Mouse (Mus musculus): ENCODE data around the gene Vasp. TPM values are rescaled to one million over a fixed set of nuclear protein-coding genes. Genes with fewer than 3 reads are reported as not detected.

Vasp gene
- polyA plus RNA-seq, 1 experiment from 2014 or later = 73.8 TPM

DNA sequence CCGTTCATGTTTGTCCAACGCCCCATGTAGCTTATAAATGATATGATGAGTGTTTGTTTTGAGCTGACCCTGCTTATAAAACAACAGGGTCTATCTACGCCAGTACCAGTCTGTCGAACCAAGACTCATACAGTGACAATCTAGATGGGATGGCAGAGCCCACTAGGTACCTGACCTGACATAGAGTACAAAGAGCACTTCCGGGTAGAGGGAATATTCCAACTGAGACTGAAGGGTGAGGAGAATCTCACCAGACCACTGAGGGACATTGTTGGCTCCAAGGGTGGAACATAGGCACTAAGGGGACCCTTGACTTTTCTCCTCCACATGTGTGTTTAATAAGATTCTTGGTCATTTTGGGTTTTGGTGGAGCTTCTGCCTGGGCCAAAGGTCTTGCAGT lies 42.2 kb downstream of the Vasp start:
- WGBS = 36% methylated on average over 5 of the region's 5 CpGs
- Histone ChIP-seq H3K27ac (peak overlapping the region; percentile 99; the same call in 1 of the 2 replicates), H3K4me1 (peaks cover 16% of the 10 kb centered on the region), H3K4me2 (peak overlapping the region; percentile 71), H3K27me3 (no peaks in the 10 kb centered on the region), H3K9me3 (no peaks in the 10 kb centered on the region), H3K9ac (peak overlapping the region; percentile 47; the same call in 1 of the 2 replicates), H3K4me3 (peak overlapping the region; percentile 70), H3K36me3 (peaks cover 14% of the 10 kb centered on the region; the same call in 1 of the 2 replicates)
- ATAC-seq (ENCODE audit: insufficient number of reproducible peaks, low FRiP score, low TSS enrichment, low read depth) = no peak

DNA sequence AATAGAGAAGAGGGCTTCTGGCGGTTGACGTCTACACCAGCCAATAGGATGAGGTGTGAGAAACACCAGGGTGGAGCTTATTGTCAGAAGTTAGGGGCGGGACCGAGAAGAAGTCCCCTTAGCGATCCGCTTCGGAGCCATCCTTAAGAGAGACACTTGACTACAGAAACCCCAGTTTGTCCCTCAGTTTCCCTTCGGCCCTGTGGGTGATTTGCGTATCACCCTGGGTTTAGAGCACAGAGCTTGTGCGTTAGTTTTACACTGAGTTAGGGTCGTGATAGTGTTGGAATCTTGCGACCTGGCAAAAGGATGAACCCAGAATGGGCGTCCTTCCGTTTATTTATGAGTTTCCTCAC lies 42.8 kb downstream of the Vasp start:
- Histone ChIP-seq H3K4me2 (peak overlapping the region; percentile 71), H3K27ac (peak overlapping the region; percentile 99), H3K27me3 (no peaks in the 10 kb centered on the region), H3K9me3 (no peaks in the 10 kb centered on the region), H3K36me3 (peaks cover 14% of the 10 kb centered on the region; the same call in 1 of the 2 replicates), H3K9ac (peak overlapping the region; percentile 47), H3K4me1 (peaks cover 16% of the 10 kb centered on the region), H3K4me3 (peak overlapping the region; percentile 70)
- no peak for ATAC-seq (ENCODE audit: insufficient number of reproducible peaks, low FRiP score, low TSS enrichment, low read depth)
- WGBS = under 1% methylated on average over 14 of the region's 14 CpGs

DNA sequence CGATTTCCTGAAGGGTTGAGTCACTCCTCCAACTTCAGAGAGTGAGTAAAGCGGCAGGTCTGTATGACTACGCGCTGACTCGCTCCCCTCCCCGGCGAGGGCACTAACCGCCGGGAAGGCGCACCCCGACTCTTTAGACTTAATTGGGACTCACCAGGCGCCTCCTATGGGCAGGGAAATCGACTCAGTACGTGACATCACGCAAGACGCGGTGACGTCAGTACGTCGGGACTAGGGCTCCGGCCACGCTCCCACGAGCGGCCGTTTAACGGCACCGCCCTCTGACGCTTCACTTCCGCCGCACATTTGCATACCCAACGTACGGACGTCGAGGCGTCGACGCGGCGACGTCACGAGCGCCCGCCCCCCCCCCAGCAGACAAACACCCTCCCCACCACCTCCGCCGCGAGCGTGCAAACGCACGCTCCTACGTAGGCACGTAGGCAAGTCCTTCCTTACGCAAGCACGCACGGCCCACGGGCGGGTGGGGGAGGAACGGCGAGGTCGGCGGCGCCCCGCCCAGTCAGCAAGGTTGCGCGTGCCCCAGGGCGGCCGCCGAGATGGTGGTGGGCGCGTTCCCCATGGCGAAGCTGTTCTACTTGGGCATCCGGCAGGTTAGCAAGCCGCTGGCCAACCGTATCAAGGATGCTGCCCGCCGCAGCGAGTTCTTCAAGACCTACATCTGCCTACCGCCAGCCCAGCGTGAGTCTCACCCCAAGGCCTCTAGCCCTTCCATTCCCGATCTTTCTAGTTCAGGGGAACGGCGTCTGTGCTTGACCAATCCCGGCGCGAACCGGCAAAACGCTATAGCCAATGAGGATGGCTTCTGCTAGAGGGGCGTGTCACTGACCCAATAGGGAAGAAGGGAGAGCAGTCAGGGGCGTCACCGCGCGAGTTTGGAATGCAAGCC lies 43.5 kb downstream of the Vasp start, which contains the start of gene Opa3:
TSS of gene Opa3 (plus strand) at position 452 of the 910 bp plus-strand sequence.
- H3K36me3 ChIP-seq = peaks cover 14% of the 10 kb centered on the region; the same call in 1 of the 2 replicates
- peak within 1 kb of the TSS; percentile 63 for H3K9ac ChIP-seq
- under 1% methylated on average over 88 of the region's 91 CpGs for WGBS
- ATAC-seq (ENCODE audit: insufficient number of reproducible peaks, low FRiP score, low TSS enrichment, low read depth) = peak; percentile 96
- peak within 1 kb of the TSS; percentile 70 for H3K4me3 ChIP-seq
- H3K27me3 ChIP-seq = no peaks in the 10 kb centered on the region
- H3K4me1 ChIP-seq = peaks cover 16% of the 10 kb centered on the region
- peak within 1 kb of the TSS; percentile 71 for H3K4me2 ChIP-seq
- no peaks in the 10 kb centered on the region for H3K9me3 ChIP-seq
- peak within 1 kb of the TSS; percentile 99 for H3K27ac ChIP-seq

DNA sequence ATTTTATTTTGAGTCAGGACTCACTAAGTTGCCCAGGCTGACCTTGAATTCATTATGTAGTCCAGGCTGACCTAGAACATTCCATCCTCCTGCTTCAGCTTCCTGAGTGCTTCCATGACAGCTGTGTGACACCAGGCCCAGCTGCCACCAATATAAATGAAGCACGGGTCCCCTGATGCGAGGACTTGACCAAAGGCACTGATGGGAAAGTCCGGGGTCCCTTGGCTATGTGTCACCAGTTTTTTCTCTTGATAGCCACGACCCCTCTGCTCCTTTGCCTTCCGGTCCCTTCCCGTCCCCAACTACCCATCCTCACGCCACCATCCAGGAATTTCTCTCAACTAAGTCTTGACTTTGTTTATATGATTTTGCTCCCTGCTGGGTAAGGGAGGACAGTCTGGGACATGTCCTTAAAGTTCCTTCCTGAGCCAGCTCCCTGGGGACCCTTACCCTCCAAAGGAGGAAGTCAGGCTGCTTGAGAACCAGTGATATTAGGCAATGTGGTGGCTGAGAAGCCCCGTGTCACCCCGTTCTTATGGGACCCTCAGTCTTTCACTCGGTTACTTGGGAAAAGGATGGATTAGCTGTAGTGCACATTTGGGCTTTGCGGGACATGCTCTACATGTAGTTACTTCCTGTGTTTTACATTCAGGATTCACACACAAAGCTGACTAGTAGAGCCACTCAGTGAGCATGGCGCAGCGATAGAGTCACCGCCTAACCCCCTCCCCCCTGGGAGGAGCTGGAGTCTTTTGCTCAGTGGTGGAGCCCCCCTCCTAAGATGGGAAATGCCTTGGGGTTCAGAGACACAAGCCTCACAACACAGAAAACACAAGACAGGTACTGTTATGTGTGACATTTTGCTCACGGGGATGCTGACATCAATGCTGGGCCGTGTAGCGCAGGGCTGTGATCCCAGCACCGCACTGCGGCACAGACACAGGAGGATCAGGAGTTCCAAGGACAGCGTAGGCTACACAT lies 44.5 kb downstream of the Vasp start:
- peak overlapping the region; percentile 64 for H3K4me2 ChIP-seq

DNA sequence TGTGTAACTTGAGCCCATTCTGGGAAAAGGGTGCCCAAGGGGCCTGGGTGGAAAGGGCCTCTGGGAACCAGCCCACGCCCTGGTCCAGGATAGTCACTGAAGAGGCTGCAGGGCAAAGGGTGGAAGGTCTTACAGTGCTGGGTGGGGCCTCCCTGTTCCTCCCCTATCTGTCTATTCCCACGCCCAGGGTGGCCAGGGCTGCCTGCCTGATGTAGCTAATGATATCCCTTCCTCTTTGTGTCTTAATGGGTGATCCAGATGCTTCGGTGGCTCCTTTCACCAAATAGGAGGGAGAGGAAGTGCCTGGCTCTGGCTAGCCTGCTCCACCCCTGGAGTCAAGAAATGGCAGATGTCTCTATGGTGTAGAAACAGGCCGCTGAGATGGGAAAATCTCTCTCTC lies 46.7 kb downstream of the Vasp start:
- Histone ChIP-seq H3K4me2 (no peak overlapping the region), H3K9me3 (no peaks in the 10 kb centered on the region), H3K4me3 (no peak overlapping the region), H3K27me3 (no peaks in the 10 kb centered on the region), H3K4me1 (peaks cover 14% of the 10 kb centered on the region), H3K27ac (no peak overlapping the region), H3K36me3 (peaks cover 15% of the 10 kb centered on the region), H3K9ac (0 out of 2 replicates have a peak overlapping the region, but pooled peaks have one; percentile 4)
- no peak for ATAC-seq (ENCODE audit: insufficient number of reproducible peaks, low FRiP score, low TSS enrichment, low read depth)
- WGBS = 70% methylated on average over 4 of the region's 4 CpGs

More for the DNA sequence above, 44.5 kb downstream of the Vasp start:
- Histone ChIP-seq H3K36me3 (peaks cover 23% of the 10 kb centered on the region), H3K9ac (peak overlapping the region; percentile 63), H3K4me1 (peaks cover 15% of the 10 kb centered on the region), H3K9me3 (no peaks in the 10 kb centered on the region), H3K27ac (peak overlapping the region; percentile 93), H3K27me3 (no peaks in the 10 kb centered on the region), H3K4me3 (peak overlapping the region; percentile 70)
- 18% methylated on average over 20 of the region's 20 CpGs for WGBS
- no peak for ATAC-seq (ENCODE audit: insufficient number of reproducible peaks, low FRiP score, low TSS enrichment, low read depth)

DNA sequence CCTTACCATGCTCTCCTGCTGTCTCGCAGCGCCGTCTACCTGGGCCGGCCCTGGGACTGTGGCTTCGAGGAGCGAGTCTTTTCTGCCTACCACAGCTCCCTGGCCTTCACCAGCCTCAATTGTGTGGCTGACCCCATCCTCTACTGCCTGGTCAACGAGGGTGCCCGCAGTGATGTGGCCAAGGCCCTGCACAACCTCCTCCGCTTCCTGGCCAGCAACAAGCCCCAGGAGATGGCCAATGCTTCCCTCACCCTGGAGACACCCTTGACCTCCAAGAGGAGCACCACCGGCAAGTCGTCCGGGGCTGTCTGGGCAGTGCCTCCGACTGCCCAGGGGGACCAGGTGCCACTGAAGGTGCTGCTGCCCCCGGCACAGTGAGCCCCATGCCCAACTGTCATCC lies 48.7 kb downstream of the Vasp start:
- no peaks in the 10 kb centered on the region for H3K9me3 ChIP-seq
- H3K4me1 ChIP-seq = peaks cover 12% of the 10 kb centered on the region

DNA sequence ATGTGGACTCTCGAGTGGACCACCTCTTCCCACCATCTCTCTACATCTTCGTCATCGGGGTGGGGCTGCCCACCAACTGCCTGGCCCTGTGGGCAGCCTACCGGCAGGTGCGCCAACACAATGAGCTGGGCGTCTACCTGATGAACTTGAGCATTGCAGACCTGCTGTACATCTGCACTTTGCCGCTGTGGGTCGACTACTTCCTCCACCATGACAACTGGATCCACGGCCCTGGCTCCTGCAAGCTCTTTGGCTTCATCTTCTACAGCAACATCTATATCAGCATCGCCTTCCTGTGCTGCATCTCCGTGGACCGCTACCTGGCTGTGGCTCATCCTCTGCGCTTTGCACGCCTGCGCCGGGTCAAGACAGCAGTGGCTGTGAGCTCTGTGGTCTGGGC lies 49.4 kb downstream of the Vasp start:
- Histone ChIP-seq H3K4me2 (no peak overlapping the region), H3K27ac (no peak overlapping the region), H3K36me3 (peaks cover 15% of the 10 kb centered on the region), H3K4me3 (no peak overlapping the region), H3K9me3 (no peaks in the 10 kb centered on the region), H3K27me3 (no peaks in the 10 kb centered on the region), H3K9ac (no peak overlapping the region), H3K4me1 (peaks cover 16% of the 10 kb centered on the region)
- 93% methylated on average over 16 of the region's 16 CpGs for WGBS
- ATAC-seq (ENCODE audit: insufficient number of reproducible peaks, low FRiP score, low TSS enrichment, low read depth) = no peak

More for the DNA sequence above, 48.7 kb downstream of the Vasp start:
- Histone ChIP-seq H3K36me3 (peaks cover 15% of the 10 kb centered on the region), H3K27ac (no peak overlapping the region), H3K9ac (no peak overlapping the region), H3K4me3 (no peak overlapping the region), H3K4me2 (no peak overlapping the region), H3K27me3 (no peaks in the 10 kb centered on the region)
- 92% methylated on average over 14 of the region's 14 CpGs for WGBS
- ATAC-seq (ENCODE audit: insufficient number of reproducible peaks, low FRiP score, low TSS enrichment, low read depth) = no peak

DNA sequence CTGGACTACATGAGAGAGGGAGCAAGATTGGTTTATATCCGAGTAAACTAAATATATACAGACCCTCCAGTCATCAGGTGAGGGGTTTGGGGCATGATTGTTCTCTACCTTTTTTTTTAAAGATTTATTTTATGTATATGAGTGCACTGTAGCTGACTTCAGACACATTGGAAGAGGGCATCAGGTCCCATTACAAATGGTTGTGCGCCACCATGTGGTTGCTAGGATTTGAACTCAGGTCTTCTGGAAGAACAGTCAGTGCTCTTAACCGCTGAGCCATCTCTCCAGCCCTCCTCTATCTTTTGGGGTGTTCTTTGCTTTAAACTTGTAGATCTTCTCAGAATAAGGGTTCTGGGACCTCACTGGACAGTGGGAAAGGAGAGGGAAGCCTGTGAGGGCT lies 51.6 kb downstream of the Vasp start:
- peaks cover 15% of the 10 kb centered on the region for H3K36me3 ChIP-seq
- H3K27me3 ChIP-seq = no peaks in the 10 kb centered on the region
- H3K4me3 ChIP-seq = no peak overlapping the region
- H3K4me2 ChIP-seq = no peak overlapping the region
- H3K9ac ChIP-seq = no peak overlapping the region
- peaks cover 20% of the 10 kb centered on the region for H3K4me1 ChIP-seq
- no peaks in the 10 kb centered on the region for H3K9me3 ChIP-seq
- WGBS = 79% methylated on average over 3 of the region's 3 CpGs
- no peak overlapping the region for H3K27ac ChIP-seq
- ATAC-seq (ENCODE audit: insufficient number of reproducible peaks, low FRiP score, low TSS enrichment, low read depth) = no peak

DNA sequence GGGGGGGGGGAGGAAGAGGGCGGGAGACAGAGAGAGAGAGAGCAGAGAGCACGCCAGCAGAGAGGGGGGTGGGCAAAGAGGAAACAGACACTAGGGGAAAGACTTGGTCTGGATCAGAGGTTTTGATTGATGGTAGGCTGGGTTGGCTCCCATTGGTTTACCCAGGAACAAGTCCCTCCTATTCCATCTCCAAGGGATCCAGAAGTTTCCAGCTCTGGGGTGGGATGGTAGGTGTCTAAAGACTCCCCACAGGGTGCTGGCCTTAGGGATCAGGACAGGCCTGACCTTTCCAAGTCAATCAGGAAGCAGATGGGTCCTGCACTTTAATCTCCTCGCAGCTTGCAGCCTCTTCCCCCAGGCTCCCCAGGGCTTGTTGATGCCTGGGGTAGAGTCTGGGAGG lies 53.7 kb downstream of the Vasp start:
- H3K36me3 ChIP-seq = peaks cover 11% of the 10 kb centered on the region; the same call in 1 of the 2 replicates
- H3K4me2 ChIP-seq = no peak overlapping the region
- H3K27me3 ChIP-seq = no peaks in the 10 kb centered on the region
- no peaks in the 10 kb centered on the region for H3K9me3 ChIP-seq
- H3K4me1 ChIP-seq = peaks cover 28% of the 10 kb centered on the region
- H3K27ac ChIP-seq = no peak overlapping the region
- H3K4me3 ChIP-seq = no peak overlapping the region
- no peak overlapping the region for H3K9ac ChIP-seq
- ATAC-seq (ENCODE audit: insufficient number of reproducible peaks, low FRiP score, low TSS enrichment, low read depth) = no peak
- 0% methylated on average over 2 of the region's 3 CpGs for WGBS

DNA sequence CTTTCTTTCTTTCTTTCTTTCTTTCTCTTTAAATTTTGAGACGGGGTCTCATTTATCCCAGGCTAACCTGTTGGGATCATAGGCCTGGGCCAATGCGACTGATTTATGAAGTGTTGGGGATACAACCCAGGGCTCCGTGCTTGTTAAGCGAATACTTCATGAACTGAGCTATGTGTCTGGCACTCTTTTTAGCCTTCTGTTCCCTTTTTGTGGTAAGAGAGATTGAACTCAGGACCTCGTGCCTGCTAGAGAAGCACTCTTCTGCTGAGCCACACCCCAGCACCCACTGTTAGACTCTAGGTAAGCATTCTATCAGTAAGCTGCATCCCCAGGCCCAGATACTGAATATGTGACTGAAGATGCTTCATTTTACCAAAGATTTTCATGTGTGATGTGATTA lies 54.1 kb downstream of the Vasp start:
- no peak overlapping the region for H3K27ac ChIP-seq
- H3K4me2 ChIP-seq = no peak overlapping the region
- H3K27me3 ChIP-seq = no peaks in the 10 kb centered on the region
- no peak for ATAC-seq (ENCODE audit: insufficient number of reproducible peaks, low FRiP score, low TSS enrichment, low read depth)
- no peak overlapping the region for H3K4me3 ChIP-seq
- peaks cover 6% of the 10 kb centered on the region; the same call in 1 of the 2 replicates for H3K36me3 ChIP-seq
- 13% methylated on average over 5 of the region's 5 CpGs for WGBS
- no peaks in the 10 kb centered on the region for H3K9me3 ChIP-seq
- H3K9ac ChIP-seq = no peak overlapping the region
- peaks cover 32% of the 10 kb centered on the region for H3K4me1 ChIP-seq

DNA sequence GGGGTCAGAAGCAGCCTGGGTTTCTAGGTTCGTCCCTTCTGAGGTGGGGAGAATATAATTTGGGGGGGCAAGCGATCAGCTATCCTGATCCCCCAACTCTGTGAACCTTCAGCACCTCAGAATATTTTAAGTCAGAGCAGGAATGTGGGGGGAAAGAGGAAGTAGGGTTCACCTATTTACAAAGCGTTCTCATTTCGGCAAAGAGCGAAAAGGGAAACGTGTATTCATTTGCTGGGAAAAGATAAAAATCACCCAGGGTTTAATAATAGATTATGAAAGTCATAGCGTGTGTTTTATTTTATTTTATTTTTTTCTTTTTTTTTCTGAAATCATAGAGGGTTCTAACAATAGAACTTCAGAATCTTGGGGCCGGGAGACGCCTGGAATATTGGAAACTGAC lies 56.7 kb downstream of the Vasp start:
- no peak overlapping the region for H3K4me3 ChIP-seq
- no peaks in the 10 kb centered on the region for H3K36me3 ChIP-seq
- no peak overlapping the region for H3K9ac ChIP-seq
- H3K27me3 ChIP-seq = no peaks in the 10 kb centered on the region
- no peak overlapping the region for H3K4me2 ChIP-seq
- H3K9me3 ChIP-seq = no peaks in the 10 kb centered on the region
- ATAC-seq (ENCODE audit: insufficient number of reproducible peaks, low FRiP score, low TSS enrichment, low read depth) = no peak
- 52% methylated on average over 9 of the region's 9 CpGs for WGBS
- H3K27ac ChIP-seq = no peak overlapping the region
- H3K4me1 ChIP-seq = peaks cover 39% of the 10 kb centered on the region

Data from limb, embryonic 15.5 days (tissue).